Mouse (Mus musculus) heart, embryonic 12.5 days (tissue): ENCODE measurements at regions not wholly inside any gene's neighbourhood (a gene's known extent, or its start where the extent isn't known, plus 50 kb on each side); places are given as distances from the start of the nearest gene placed in this dataset.

Source experiments
- ATAC-seq: fragments of 200-750 bp; cut with Nextera tagmentation; 2 replicates; pipeline ENCODE4 v1.8.0; 2017; ENCODE audit warnings: moderate TSS enrichment, moderate library complexity; ENCODE audit not compliant: insufficient number of reproducible peaks, low FRiP score
- H3K27ac ChIP-seq: fragments of 300-500 bp; sonication (generic); 2 replicates; pipeline ENCODE4 v1.5.1; 2016; ENCODE audit warnings: mild to moderate bottlenecking, moderate library complexity; ENCODE audit not compliant: poor library complexity, severe bottlenecking
- H3K27me3 ChIP-seq: fragments of 300-500 bp; sonication (generic); replicated peaks from 2 replicates; pipeline ENCODE4 v1.6.1; 2016; ENCODE audit warnings: mild to moderate bottlenecking, moderate library complexity
- H3K36me3 ChIP-seq: fragments of 300-500 bp; sonication (generic); 2 replicates; pipeline ENCODE4 v1.6.1; 2016; ENCODE audit warnings: mild to moderate bottlenecking, moderate library complexity
- H3K4me1 ChIP-seq: fragments of 300-500 bp; sonication (generic); replicated peaks from 2 replicates; pipeline ENCODE4 v1.6.1; 2016; ENCODE audit warnings: mild to moderate bottlenecking
- H3K4me2 ChIP-seq: fragments of 300-500 bp; sonication (generic); 2 replicates; pipeline ENCODE4 v1.6.1; 2016; ENCODE audit warnings: mild to moderate bottlenecking, moderate library complexity
- H3K4me3 ChIP-seq: fragments of 300-500 bp; sonication (generic); 2 replicates; pipeline ENCODE4 v1.5.1; 2016; ENCODE audit warnings: mild to moderate bottlenecking
- H3K9ac ChIP-seq: fragments of 300-500 bp; sonication (generic); 2 replicates; pipeline ENCODE4 v1.6.1; 2016; ENCODE audit warnings: mild to moderate bottlenecking, moderate library complexity
- H3K9me3 ChIP-seq: fragments of 300-500 bp; sonication (generic); replicated peaks from 2 replicates; pipeline ENCODE4 v1.6.1; 2016; ENCODE audit warnings: mild to moderate bottlenecking, moderate library complexity
- WGBS: fragments of 180-500 bp; shearing (Covaris S2); methylation state at CpG from one replicate; pipeline ENCODE4 v1.1.7; 2016; 5-methylcytosine and 5-hydroxymethylcytosine counted together

GRCm38 (mm10) chr7:36420741-36421140 lies 277.2 kb upstream of the Tshz3 start:
- Histone ChIP-seq H3K4me3 (no peak overlapping the region), H3K9ac (no peak overlapping the region), H3K27me3 (no peaks in the 10 kb centered on the region), H3K4me1 (no peaks in the 10 kb centered on the region), H3K9me3 (no peaks in the 10 kb centered on the region), H3K36me3 (no peaks in the 10 kb centered on the region), H3K4me2 (no peak overlapping the region), H3K27ac (no peak overlapping the region)
- no peak for ATAC-seq
- 74% methylated on average over 9 of the region's 9 CpGs for WGBS

DNA sequence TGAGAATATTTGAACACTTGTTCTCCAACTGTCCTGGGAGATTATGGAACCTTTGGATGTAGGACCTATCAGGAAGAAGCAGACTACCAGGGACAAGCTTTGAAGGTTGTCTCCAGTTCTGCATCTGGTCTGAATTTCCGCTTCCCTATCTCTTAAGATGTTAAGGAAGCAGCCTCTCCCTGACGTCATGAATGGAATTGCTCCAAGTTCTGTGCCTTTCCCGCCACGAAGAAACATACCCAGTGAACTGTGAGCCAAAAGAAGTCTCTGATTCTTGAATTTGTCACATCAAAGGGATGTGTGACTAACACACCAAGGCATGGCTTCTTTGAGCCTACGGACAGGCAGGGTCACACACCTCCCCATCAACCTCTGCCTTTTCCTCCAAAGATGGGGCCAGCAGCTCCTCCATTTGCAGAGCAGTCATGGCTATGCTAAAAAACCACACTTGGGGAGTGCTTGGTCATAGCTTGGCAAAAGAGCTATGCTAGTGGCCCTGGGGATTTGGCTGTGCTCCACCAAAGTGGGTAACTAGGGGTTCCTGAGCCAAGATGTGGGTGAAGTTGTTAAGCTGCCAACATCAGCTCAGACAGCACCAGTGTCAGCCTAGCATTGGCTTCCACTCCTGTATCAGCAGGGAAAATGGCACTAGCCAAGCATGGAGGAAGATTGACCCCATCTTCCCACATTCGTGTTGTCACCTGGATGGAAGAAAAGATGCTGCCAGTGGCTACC lies 248.6 kb upstream of the Tshz3 start:
- Histone ChIP-seq H3K36me3 (no peaks in the 10 kb centered on the region), H3K9ac (no peak overlapping the region), H3K4me2 (no peak overlapping the region), H3K27ac (no peak overlapping the region), H3K9me3 (no peaks in the 10 kb centered on the region), H3K4me1 (no peaks in the 10 kb centered on the region), H3K4me3 (no peak overlapping the region), H3K27me3 (no peaks in the 10 kb centered on the region)
- 48% methylated on average over 6 of the region's 6 CpGs for WGBS
- no peak for ATAC-seq

DNA sequence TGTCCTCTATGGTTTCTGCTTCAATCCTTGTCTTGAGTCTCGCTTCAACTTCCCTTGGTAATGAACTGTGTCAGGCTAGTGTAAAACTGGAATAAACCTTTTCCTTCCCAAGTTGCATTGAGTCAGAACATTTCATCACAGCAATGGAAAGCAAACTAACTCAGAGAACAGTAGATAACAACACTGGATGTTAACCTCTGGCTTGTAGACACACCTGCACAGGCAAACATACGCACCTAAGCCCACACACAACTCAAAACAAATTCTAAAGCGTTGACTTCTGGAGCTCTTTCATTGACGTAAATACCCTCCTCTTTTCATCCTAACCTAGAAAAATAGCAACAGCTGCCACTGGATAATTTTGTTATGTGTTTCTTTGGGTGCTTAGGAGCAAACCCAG lies 244.1 kb upstream of the Tshz3 start:
- no peak for ATAC-seq
- H3K4me2 ChIP-seq: no peak overlapping the region
- no peaks in the 10 kb centered on the region for H3K4me1 ChIP-seq
- 80% methylated on average over 4 of the region's 4 CpGs for WGBS
- H3K4me3 ChIP-seq: no peak overlapping the region
- H3K9ac ChIP-seq: no peak overlapping the region
- no peaks in the 10 kb centered on the region for H3K27me3 ChIP-seq
- H3K9me3 ChIP-seq: no peaks in the 10 kb centered on the region
- H3K27ac ChIP-seq: no peak overlapping the region
- H3K36me3 ChIP-seq: no peaks in the 10 kb centered on the region

- no peaks in the 10 kb centered on the region for H3K36me3 ChIP-seq
- no peak overlapping the region for H3K27ac ChIP-seq
- ATAC-seq: no peak
- no peaks in the 10 kb centered on the region for H3K4me1 ChIP-seq
- H3K4me3 ChIP-seq: no peak overlapping the region
- no peaks in the 10 kb centered on the region for H3K9me3 ChIP-seq
- no peaks in the 10 kb centered on the region for H3K27me3 ChIP-seq
- no peak overlapping the region for H3K4me2 ChIP-seq
- 90% methylated on average over 6 of the region's 6 CpGs for WGBS
- H3K9ac ChIP-seq: no peak overlapping the region
These were observed 241.8 kb upstream of the Tshz3 start for GRCm38 (mm10) chr7:36456080-36456479.

DNA sequence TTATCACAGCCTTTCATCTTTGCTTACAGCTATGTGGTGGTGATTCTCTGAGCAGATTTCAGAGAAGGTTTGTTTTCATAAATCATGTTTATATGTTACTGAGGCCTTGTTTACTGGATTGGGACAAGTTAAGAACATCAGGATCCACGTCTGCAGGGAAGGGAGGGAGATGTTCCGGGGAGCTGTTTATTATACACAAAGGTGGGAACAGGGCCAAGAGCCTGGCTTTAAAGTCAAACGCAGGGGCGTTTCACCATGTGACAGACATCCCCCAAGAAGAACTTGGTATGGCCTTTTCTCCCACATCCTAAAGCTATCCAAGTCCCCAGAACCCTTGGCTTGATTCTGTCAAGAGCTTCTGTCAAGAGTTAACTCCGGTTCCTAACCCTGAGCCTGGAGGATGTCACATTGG lies 235.5 kb upstream of the Tshz3 start:
- no peak overlapping the region for H3K27ac ChIP-seq
- no peaks in the 10 kb centered on the region for H3K9me3 ChIP-seq
- H3K36me3 ChIP-seq: no peaks in the 10 kb centered on the region
- 61% methylated on average over 5 of the region's 5 CpGs for WGBS
- H3K4me3 ChIP-seq: no peak overlapping the region
- H3K4me2 ChIP-seq: no peak overlapping the region
- no peaks in the 10 kb centered on the region for H3K4me1 ChIP-seq
- no peak for ATAC-seq
- H3K9ac ChIP-seq: no peak overlapping the region
- no peaks in the 10 kb centered on the region for H3K27me3 ChIP-seq

DNA sequence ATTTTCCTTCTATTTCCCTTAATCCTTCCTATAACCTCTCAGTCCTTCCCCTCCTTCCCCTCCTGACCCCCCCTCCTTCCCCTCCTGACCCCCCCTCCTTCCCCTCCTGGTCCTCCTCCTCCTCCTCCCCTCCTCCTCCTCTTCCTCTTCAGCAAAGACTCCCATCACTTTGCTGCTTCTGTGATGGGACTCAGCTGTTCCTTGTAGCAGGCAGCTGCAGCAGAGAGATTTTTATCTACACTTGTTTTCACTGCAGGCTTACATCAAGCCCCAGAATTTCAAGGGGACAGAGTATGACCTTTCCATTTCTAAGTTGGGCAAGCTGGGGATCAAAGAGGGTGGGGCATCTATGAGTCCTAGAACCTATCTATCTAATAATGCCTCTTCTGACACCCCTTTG lies 228.5 kb upstream of the Tshz3 start:
- Histone ChIP-seq H3K9me3 (no peaks in the 10 kb centered on the region), H3K4me2 (no peak overlapping the region), H3K4me1 (no peaks in the 10 kb centered on the region), H3K27ac (no peak overlapping the region), H3K9ac (no peak overlapping the region), H3K27me3 (no peaks in the 10 kb centered on the region), H3K4me3 (no peak overlapping the region), H3K36me3 (no peaks in the 10 kb centered on the region)
- ATAC-seq: no peak

DNA sequence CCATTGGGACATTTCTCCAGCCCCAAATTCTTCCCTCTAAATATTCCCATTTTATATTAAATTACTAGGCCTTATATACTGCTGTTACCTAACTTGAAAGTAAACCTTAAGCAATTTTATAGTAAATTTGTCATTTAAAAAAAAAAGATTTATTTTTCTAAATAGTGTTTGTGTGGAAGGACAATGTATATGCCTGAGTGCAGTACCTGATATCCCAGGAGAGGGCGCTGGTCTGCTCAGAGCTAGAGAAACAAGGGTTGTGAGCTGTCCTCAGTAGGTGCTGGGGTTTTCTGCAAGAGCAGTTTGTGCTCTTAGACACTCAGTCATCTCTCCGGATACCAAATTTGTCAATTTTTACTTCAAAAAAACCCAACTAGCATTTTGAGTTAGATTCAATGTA lies 224.4 kb upstream of the Tshz3 start:
- Histone ChIP-seq H3K9me3 (no peaks in the 10 kb centered on the region), H3K4me3 (no peak overlapping the region), H3K27me3 (no peaks in the 10 kb centered on the region), H3K4me2 (no peak overlapping the region), H3K27ac (no peak overlapping the region), H3K4me1 (no peaks in the 10 kb centered on the region), H3K9ac (no peak overlapping the region), H3K36me3 (no peaks in the 10 kb centered on the region)
- ATAC-seq: no peak
- WGBS: 69% methylated on average over 2 of the region's 2 CpGs

DNA sequence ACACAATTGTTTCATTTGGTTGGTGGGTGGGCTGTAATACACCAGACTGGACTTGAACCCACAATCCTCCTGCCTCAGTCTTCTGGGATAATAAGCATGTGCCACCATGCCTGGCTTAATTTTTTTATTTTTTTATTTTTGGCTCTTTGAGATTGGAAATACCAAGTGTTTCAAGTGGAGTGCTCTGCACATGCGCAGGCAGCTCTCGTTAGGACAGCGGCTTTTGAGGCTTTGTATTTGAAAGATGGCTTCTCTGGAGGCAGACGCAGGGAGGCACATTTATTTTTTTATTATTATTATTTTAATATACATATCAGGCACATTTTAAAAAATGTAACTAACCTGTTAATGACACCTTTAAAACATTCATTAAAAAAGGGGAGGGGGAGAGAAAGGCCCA lies 221.5 kb upstream of the Tshz3 start:
- no peak for ATAC-seq
- no peak overlapping the region for H3K9ac ChIP-seq
- H3K27me3 ChIP-seq: no peaks in the 10 kb centered on the region; the same call in 1 of the 2 replicates
- H3K4me2 ChIP-seq: no peak overlapping the region
- H3K9me3 ChIP-seq: no peaks in the 10 kb centered on the region
- H3K36me3 ChIP-seq: no peaks in the 10 kb centered on the region
- no peak overlapping the region for H3K27ac ChIP-seq
- WGBS: 84% methylated on average over 4 of the region's 4 CpGs
- no peak overlapping the region for H3K4me3 ChIP-seq
- H3K4me1 ChIP-seq: no peaks in the 10 kb centered on the region

DNA sequence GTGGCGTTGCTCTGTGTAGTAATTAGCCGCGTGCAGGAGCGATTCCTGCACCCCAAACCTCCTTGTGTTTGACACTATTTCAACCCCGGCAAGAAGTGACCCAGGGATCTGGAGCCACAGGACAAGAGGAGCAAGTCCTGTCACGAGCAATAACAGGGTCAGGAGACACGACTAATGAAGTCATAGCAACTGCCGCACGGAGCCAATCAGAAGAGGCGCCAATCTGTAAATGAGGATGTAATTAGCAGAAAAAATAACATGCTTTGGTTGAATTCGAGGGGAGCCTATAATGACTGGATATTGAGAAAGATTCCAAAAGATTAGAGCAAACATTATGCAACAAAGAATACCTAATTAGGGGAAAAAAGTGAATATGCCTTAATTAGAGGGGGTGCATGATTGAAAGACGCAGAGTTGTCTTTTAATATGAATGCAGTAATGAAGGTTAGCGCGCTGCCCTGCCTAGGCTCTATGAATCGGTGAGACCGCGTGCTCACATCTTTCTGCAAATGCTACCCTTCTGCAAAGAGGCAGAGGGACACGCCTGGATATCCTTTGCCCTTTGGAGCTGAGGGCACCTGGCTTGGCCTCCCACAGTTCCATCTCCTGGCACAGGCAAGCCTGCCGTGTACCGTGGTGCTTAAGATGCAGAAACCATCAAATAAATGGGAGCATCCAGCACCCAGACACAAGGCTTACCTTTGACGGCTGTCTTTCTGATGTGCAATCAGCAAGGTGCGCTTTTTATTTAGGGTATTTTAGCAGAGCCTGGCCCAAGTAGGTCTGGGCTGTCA lies 220.9 kb upstream of the Tshz3 start:
- no peak overlapping the region for H3K4me3 ChIP-seq
- H3K36me3 ChIP-seq: no peaks in the 10 kb centered on the region
- H3K4me2 ChIP-seq: no peak overlapping the region
- no peak overlapping the region for H3K9ac ChIP-seq
- H3K9me3 ChIP-seq: no peaks in the 10 kb centered on the region
- 80% methylated on average over 22 of the region's 22 CpGs for WGBS
- ATAC-seq: no peak
- no peaks in the 10 kb centered on the region; the same call in 1 of the 2 replicates for H3K27me3 ChIP-seq
- H3K27ac ChIP-seq: no peak overlapping the region
- no peaks in the 10 kb centered on the region for H3K4me1 ChIP-seq

- no peak for ATAC-seq
- H3K9me3 ChIP-seq: no peaks in the 10 kb centered on the region
- 78% methylated on average over 9 of the region's 9 CpGs for WGBS
- H3K36me3 ChIP-seq: no peaks in the 10 kb centered on the region
- no peak overlapping the region for H3K27ac ChIP-seq
- no peak overlapping the region for H3K4me3 ChIP-seq
- no peak overlapping the region for H3K4me2 ChIP-seq
- no peaks in the 10 kb centered on the region for H3K27me3 ChIP-seq
- no peak overlapping the region for H3K9ac ChIP-seq
- H3K4me1 ChIP-seq: no peaks in the 10 kb centered on the region; the same call in 1 of the 2 replicates
These were observed 209.8 kb upstream of the Tshz3 start for GRCm38 (mm10) chr7:36488155-36488554.

- Histone ChIP-seq H3K9me3 (no peaks in the 10 kb centered on the region), H3K4me1 (no peaks in the 10 kb centered on the region; the same call in 1 of the 2 replicates), H3K36me3 (no peaks in the 10 kb centered on the region), H3K4me2 (no peak overlapping the region), H3K27me3 (no peaks in the 10 kb centered on the region), H3K4me3 (no peak overlapping the region), H3K9ac (no peak overlapping the region), H3K27ac (no peak overlapping the region)
- ATAC-seq: no peak
- WGBS: 67% methylated on average over 10 of the region's 10 CpGs
These were observed 206.7 kb upstream of the Tshz3 start for GRCm38 (mm10) chr7:36491173-36491581.
